Mouse (Mus musculus): Measurements from ENCODE around the gene Kcnj6.

Gene Kcnj6

GRCm38 (mm10) chr16:94865101-94865500, 132.4 kb downstream of the Kcnj6 start:
- no peaks in the 10 kb centered on the region for H3K36me3 ChIP-seq (ENCODE audit: insufficient read depth, low read length)
- H3K9me3 ChIP-seq (ENCODE audit: low read length) = no peaks in the 10 kb centered on the region
- H3K4me3 ChIP-seq (replicated peaks; ENCODE audit: low read length) = no peak overlapping the region
- 0 out of 2 replicates have a peak, but pooled peaks cover 5% of the 10 kb centered on the region for H3K27me3 ChIP-seq (ENCODE audit: insufficient read depth, low read length)
- peaks cover 4% of the 10 kb centered on the region for H3K4me1 ChIP-seq (replicated peaks; ENCODE audit: low read depth, low read length)
- no peak for TF ChIP-seq POU5F1 (IDR thresholded peaks at IDR 0.05; ENCODE audit: borderline replicate concordance, low read length)
- TF ChIP-seq NANOG (IDR thresholded peaks at IDR 0.05; ENCODE audit: borderline replicate concordance, low read length) = no peak
- TF ChIP-seq CTCF (conservative IDR thresholded peaks at IDR 0.05; ENCODE audit: low read length) = no peak

GRCm38 (mm10) chr16:94863475-94863874, 134.0 kb downstream of the Kcnj6 start:
- Histone ChIP-seq H3K27me3 (ENCODE audit: insufficient read depth, low read length) (0 out of 2 replicates have a peak, but pooled peaks cover 5% of the 10 kb centered on the region), H3K4me3 (replicated peaks; ENCODE audit: low read length) (no peak overlapping the region), H3K9me3 (ENCODE audit: low read length) (no peaks in the 10 kb centered on the region), H3K36me3 (ENCODE audit: insufficient read depth, low read length) (no peaks in the 10 kb centered on the region), H3K4me1 (replicated peaks; ENCODE audit: low read depth, low read length) (peaks cover 4% of the 10 kb centered on the region)
- TF ChIP-seq POU5F1 (IDR thresholded peaks at IDR 0.05; ENCODE audit: borderline replicate concordance, low read length) = no peak
- no peak for TF ChIP-seq NANOG (IDR thresholded peaks at IDR 0.05; ENCODE audit: borderline replicate concordance, low read length)
- no peak for TF ChIP-seq CTCF (conservative IDR thresholded peaks at IDR 0.05; ENCODE audit: low read length)

GRCm38 (mm10) chr16:94855990-94856389, 141.5 kb downstream of the Kcnj6 start:
- peaks cover 47% of the 10 kb centered on the region for H3K4me1 ChIP-seq (replicated peaks; ENCODE audit: low read depth, low read length)
- H3K9me3 ChIP-seq (ENCODE audit: low read length) = no peaks in the 10 kb centered on the region
- TF ChIP-seq NANOG (IDR thresholded peaks at IDR 0.05; ENCODE audit: borderline replicate concordance, low read length) (no peak), POU5F1 (IDR thresholded peaks at IDR 0.05; ENCODE audit: borderline replicate concordance, low read length) (no peak), CTCF (conservative IDR thresholded peaks at IDR 0.05; ENCODE audit: low read length) (no peak)
- no peaks in the 10 kb centered on the region for H3K36me3 ChIP-seq (ENCODE audit: insufficient read depth, low read length)
- H3K4me3 ChIP-seq (replicated peaks; ENCODE audit: low read length) = peak overlapping the region; percentile 60
- H3K27me3 ChIP-seq (ENCODE audit: insufficient read depth, low read length) = peaks cover 13% of the 10 kb centered on the region

- Histone ChIP-seq H3K36me3 (ENCODE audit: insufficient read depth, low read length) (no peaks in the 10 kb centered on the region), H3K9me3 (ENCODE audit: low read length) (no peaks in the 10 kb centered on the region), H3K4me1 (replicated peaks; ENCODE audit: low read depth, low read length) (peaks cover 47% of the 10 kb centered on the region), H3K4me3 (replicated peaks; ENCODE audit: low read length) (no peak overlapping the region), H3K27me3 (ENCODE audit: insufficient read depth, low read length) (peaks cover 22% of the 10 kb centered on the region)
- TF ChIP-seq CTCF (conservative IDR thresholded peaks at IDR 0.05; ENCODE audit: low read length) (no peak), NANOG (IDR thresholded peaks at IDR 0.05; ENCODE audit: borderline replicate concordance, low read length) (no peak), POU5F1 (IDR thresholded peaks at IDR 0.05; ENCODE audit: borderline replicate concordance, low read length) (no peak)
These were observed 144.9 kb downstream of the Kcnj6 start for GRCm38 (mm10) chr16:94852407-94853160.

GRCm38 (mm10) chr16:94850393-94850792, 147.1 kb downstream of the Kcnj6 start:
- TF ChIP-seq NANOG (IDR thresholded peaks at IDR 0.05; ENCODE audit: borderline replicate concordance, low read length) (no peak), CTCF (conservative IDR thresholded peaks at IDR 0.05; ENCODE audit: low read length) (no peak), POU5F1 (IDR thresholded peaks at IDR 0.05; ENCODE audit: borderline replicate concordance, low read length) (no peak)
- H3K4me3 ChIP-seq (replicated peaks; ENCODE audit: low read length) = no peak overlapping the region
- no peaks in the 10 kb centered on the region for H3K9me3 ChIP-seq (ENCODE audit: low read length)
- H3K36me3 ChIP-seq (ENCODE audit: insufficient read depth, low read length) = no peaks in the 10 kb centered on the region
- peaks cover 31% of the 10 kb centered on the region for H3K4me1 ChIP-seq (replicated peaks; ENCODE audit: low read depth, low read length)
- peaks cover 22% of the 10 kb centered on the region for H3K27me3 ChIP-seq (ENCODE audit: insufficient read depth, low read length)

- Histone ChIP-seq H3K9me3 (ENCODE audit: low read length) (no peaks in the 10 kb centered on the region), H3K36me3 (ENCODE audit: insufficient read depth, low read length) (no peaks in the 10 kb centered on the region), H3K27me3 (ENCODE audit: insufficient read depth, low read length) (peaks cover 10% of the 10 kb centered on the region), H3K4me1 (replicated peaks; ENCODE audit: low read depth, low read length) (no peaks in the 10 kb centered on the region), H3K4me3 (replicated peaks; ENCODE audit: low read length) (no peak overlapping the region)
- TF ChIP-seq POU5F1 (IDR thresholded peaks at IDR 0.05; ENCODE audit: borderline replicate concordance, low read length) (no peak), CTCF (conservative IDR thresholded peaks at IDR 0.05; ENCODE audit: low read length) (no peak), NANOG (IDR thresholded peaks at IDR 0.05; ENCODE audit: borderline replicate concordance, low read length) (no peak)
These were observed 151.5 kb downstream of the Kcnj6 start for GRCm38 (mm10) chr16:94845996-94846395.

- H3K4me1 ChIP-seq (replicated peaks; ENCODE audit: low read depth, low read length) = 0 out of 2 replicates have a peak, but pooled peaks cover under 1% of the 10 kb centered on the region
- peaks cover 6% of the 10 kb centered on the region for H3K27me3 ChIP-seq (ENCODE audit: insufficient read depth, low read length)
- H3K9me3 ChIP-seq (ENCODE audit: low read length) = no peaks in the 10 kb centered on the region
- TF ChIP-seq POU5F1 (IDR thresholded peaks at IDR 0.05; ENCODE audit: borderline replicate concordance, low read length) (no peak), NANOG (IDR thresholded peaks at IDR 0.05; ENCODE audit: borderline replicate concordance, low read length) (no peak), CTCF (conservative IDR thresholded peaks at IDR 0.05; ENCODE audit: low read length) (no peak)
- no peaks in the 10 kb centered on the region for H3K36me3 ChIP-seq (ENCODE audit: insufficient read depth, low read length)
- no peak overlapping the region for H3K4me3 ChIP-seq (replicated peaks; ENCODE audit: low read length)
These were observed 152.7 kb downstream of the Kcnj6 start for GRCm38 (mm10) chr16:94844769-94845168.

- Histone ChIP-seq H3K9me3 (ENCODE audit: low read length) (no peaks in the 10 kb centered on the region), H3K27me3 (ENCODE audit: insufficient read depth, low read length) (peaks cover 14% of the 10 kb centered on the region), H3K4me3 (replicated peaks; ENCODE audit: low read length) (no peak overlapping the region), H3K4me1 (replicated peaks; ENCODE audit: low read depth, low read length) (peaks cover 22% of the 10 kb centered on the region), H3K36me3 (ENCODE audit: insufficient read depth, low read length) (no peaks in the 10 kb centered on the region)
- TF ChIP-seq POU5F1 (IDR thresholded peaks at IDR 0.05; ENCODE audit: borderline replicate concordance, low read length) (no peak), NANOG (IDR thresholded peaks at IDR 0.05; ENCODE audit: borderline replicate concordance, low read length) (peak; percentile 29; the same call in 1 of the 2 replicates), CTCF (conservative IDR thresholded peaks at IDR 0.05; ENCODE audit: low read length) (no peak)
These were observed 158.1 kb downstream of the Kcnj6 start for GRCm38 (mm10) chr16:94839398-94839797.

Measured in E14TG2a.4 (cell line).